Mouse (Mus musculus) intestine, postnatal 0 days (tissue): ENCODE data around the gene Gm9903. TPM values are rescaled to one million over a fixed set of nuclear protein-coding genes. Genes with fewer than 3 reads are reported as not detected.

Experiments
- ATAC-seq: fragments of 200-750 bp; cut with Nextera tagmentation; 2 replicates; pipeline ENCODE4 v1.8.0; 2017; ENCODE audit warnings: mild to moderate bottlenecking, moderate TSS enrichment, moderate library complexity
- H3K27ac ChIP-seq: fragments of 300-500 bp; sonication (generic); 2 replicates; pipeline ENCODE4 v1.5.1; 2014; ENCODE audit warnings: mild to moderate bottlenecking, low read depth, low read length, moderate library complexity
- H3K27me3 ChIP-seq: fragments of 300-500 bp; sonication (generic); replicated peaks from 2 replicates; pipeline ENCODE4 v1.6.1; 2014; ENCODE audit warnings: low read length, mixed read lengths; ENCODE audit not compliant: control insufficient read depth, insufficient read depth
- H3K36me3 ChIP-seq: fragments of 300-500 bp; sonication (generic); 2 replicates; pipeline ENCODE4 v1.6.1; 2014; ENCODE audit warnings: mild to moderate bottlenecking, moderate library complexity; ENCODE audit not compliant: control insufficient read depth, insufficient read depth
- H3K4me1 ChIP-seq: fragments of 300-500 bp; sonication (generic); replicated peaks from 2 replicates; pipeline ENCODE4 v1.6.1; 2014; ENCODE audit warnings: antibody characterized with exemption, low read length, mixed read lengths; ENCODE audit not compliant: control insufficient read depth, insufficient read depth
- H3K4me2 ChIP-seq: fragments of 300-500 bp; sonication (generic); replicated peaks from 2 replicates; pipeline ENCODE4 v1.6.1; 2014; ENCODE audit warnings: low read depth, mild to moderate bottlenecking, moderate library complexity
- H3K4me3 ChIP-seq: fragments of 300-500 bp; sonication (generic); 2 replicates; pipeline ENCODE4 v1.5.1; 2014; ENCODE audit warnings: low read depth, low read length
- H3K9ac ChIP-seq: fragments of 300-500 bp; sonication (generic); 2 replicates; pipeline ENCODE4 v1.6.1; 2014; ENCODE audit warnings: mild to moderate bottlenecking, low read depth, low read length
- H3K9me3 ChIP-seq: fragments of 300-500 bp; sonication (generic); 2 replicates; pipeline ENCODE4 v1.6.1; 2016; ENCODE audit warnings: mixed run types; ENCODE audit not compliant: control insufficient read depth
- CTCF ChIP-seq: sonication (generic); IDR thresholded peaks from 2 replicates; pipeline ENCODE4 v1.5.1; 2016; ENCODE audit warnings: low read depth, mild to moderate bottlenecking, control low read depth, antibody characterized with exemption, moderate library complexity
- WGBS: fragments of 180-500 bp; shearing (Covaris S2); extraction: QIAGEN DNeasy Blood & Tissue Kit; methylation state at CpG from one replicate; pipeline ENCODE4 v1.1.7; 2014; 5-methylcytosine and 5-hydroxymethylcytosine counted together
- polyA plus RNA-seq: library from polyadenylated mRNA; unstranded; fragments of >200 nt; fragmentation: Nextera tagmentation; extraction: Ambion mirVana; gene quantifications from 2 replicates; pipeline ENCODE4 v1.2.1, GENCODE M21; 2015

Gm9903 gene
- polyA plus RNA-seq, 1 experiment from 2014 or later, result 0.42 TPM

- H3K27ac ChIP-seq, result no peak overlapping the region
- peaks cover 33% of the 10 kb centered on the region for H3K36me3 ChIP-seq
- no peaks in the 10 kb centered on the region for H3K4me1 ChIP-seq
- no peak for ATAC-seq
- no peaks in the 10 kb centered on the region for H3K9me3 ChIP-seq
- TF ChIP-seq CTCF, result no peak
- H3K4me3 ChIP-seq, result no peak overlapping the region
- no peak overlapping the region for H3K4me2 ChIP-seq
- no peaks in the 10 kb centered on the region for H3K27me3 ChIP-seq
- 81% methylated on average over 5 of the region's 5 CpGs for WGBS
- no peak overlapping the region for H3K9ac ChIP-seq
These were observed 24.4 kb upstream of the Gm9903 start for GRCm38 (mm10) chr5:33605314-33605713.

GRCm38 (mm10) chr5:33606631-33607030, 23.1 kb upstream of the Gm9903 start:
- Histone ChIP-seq H3K27me3 (no peaks in the 10 kb centered on the region), H3K4me2 (no peak overlapping the region), H3K9ac (no peak overlapping the region), H3K27ac (no peak overlapping the region), H3K9me3 (no peaks in the 10 kb centered on the region), H3K36me3 (peaks cover 26% of the 10 kb centered on the region), H3K4me1 (no peaks in the 10 kb centered on the region), H3K4me3 (no peak overlapping the region)
- ATAC-seq, result no peak
- WGBS, result 63% methylated on average over 7 of the region's 7 CpGs
- TF ChIP-seq CTCF, result no peak

- Histone ChIP-seq H3K9me3 (no peaks in the 10 kb centered on the region), H3K4me1 (no peaks in the 10 kb centered on the region), H3K4me3 (no peak overlapping the region), H3K9ac (no peak overlapping the region), H3K36me3 (peaks cover 28% of the 10 kb centered on the region), H3K27ac (no peak overlapping the region; the same call in 1 of the 2 replicates), H3K4me2 (no peak overlapping the region), H3K27me3 (no peaks in the 10 kb centered on the region)
- WGBS, result 96% methylated on average over 15 of the region's 15 CpGs
- no peak for TF ChIP-seq CTCF
- ATAC-seq, result no peak
These were observed 22.3 kb upstream of the Gm9903 start for GRCm38 (mm10) chr5:33607434-33607833.

GRCm38 (mm10) chr5:33609226-33609625, 20.5 kb upstream of the Gm9903 start:
- H3K4me3 ChIP-seq, result no peak overlapping the region
- TF ChIP-seq CTCF, result no peak
- peaks cover 32% of the 10 kb centered on the region for H3K36me3 ChIP-seq
- no peak overlapping the region for H3K4me2 ChIP-seq
- H3K9ac ChIP-seq, result no peak overlapping the region
- 93% methylated on average over 1 of the region's 1 CpGs for WGBS
- H3K4me1 ChIP-seq, result no peaks in the 10 kb centered on the region
- H3K27me3 ChIP-seq, result no peaks in the 10 kb centered on the region
- no peak for ATAC-seq
- H3K9me3 ChIP-seq, result no peaks in the 10 kb centered on the region
- no peak overlapping the region for H3K27ac ChIP-seq

GRCm38 (mm10) chr5:33611795-33612194, 17.9 kb upstream of the Gm9903 start:
- Histone ChIP-seq H3K4me3 (no peak overlapping the region), H3K9ac (no peak overlapping the region), H3K4me2 (no peak overlapping the region), H3K27ac (no peak overlapping the region), H3K4me1 (no peaks in the 10 kb centered on the region), H3K9me3 (no peaks in the 10 kb centered on the region), H3K27me3 (no peaks in the 10 kb centered on the region), H3K36me3 (peaks cover 32% of the 10 kb centered on the region)
- TF ChIP-seq CTCF, result no peak
- WGBS, result 92% methylated on average over 1 of the region's 1 CpGs
- no peak for ATAC-seq

- no peak overlapping the region for H3K9ac ChIP-seq
- peaks cover 7% of the 10 kb centered on the region for H3K4me1 ChIP-seq
- TF ChIP-seq CTCF, result no peak
- no peak for ATAC-seq
- no peak overlapping the region for H3K27ac ChIP-seq
- peaks cover 22% of the 10 kb centered on the region for H3K36me3 ChIP-seq
- no peaks in the 10 kb centered on the region for H3K9me3 ChIP-seq
- no peak overlapping the region for H3K4me3 ChIP-seq
- WGBS, result 87% methylated on average over 6 of the region's 6 CpGs
- no peaks in the 10 kb centered on the region for H3K27me3 ChIP-seq
- H3K4me2 ChIP-seq, result no peak overlapping the region
These were observed 15.3 kb upstream of the Gm9903 start for GRCm38 (mm10) chr5:33614391-33614790.

GRCm38 (mm10) chr5:33622671-33623070, 7.1 kb upstream of the Gm9903 start:
- no peak overlapping the region for H3K4me2 ChIP-seq
- ATAC-seq, result no peak
- H3K4me3 ChIP-seq, result no peak overlapping the region
- no peak overlapping the region for H3K27ac ChIP-seq
- 85% methylated on average over 2 of the region's 2 CpGs for WGBS
- H3K9me3 ChIP-seq, result no peaks in the 10 kb centered on the region
- H3K27me3 ChIP-seq, result no peaks in the 10 kb centered on the region
- peaks cover 7% of the 10 kb centered on the region for H3K4me1 ChIP-seq
- H3K9ac ChIP-seq, result no peak overlapping the region
- peaks cover 5% of the 10 kb centered on the region; the same call in 1 of the 2 replicates for H3K36me3 ChIP-seq
- TF ChIP-seq CTCF, result no peak
